Mouse (Mus musculus): Measurements from ENCODE around the gene Olfr487. TPM values are rescaled to one million over a fixed set of nuclear protein-coding genes. Genes with fewer than 3 reads are reported as not detected.
"Not testable (repeated sequence)": the region's sequence is repeated elsewhere in the genome, so short reads cannot be mapped to it uniquely, and the experiment has no call there.

The Olfr487 gene
- not detected in 2 replicates for polyA plus RNA-seq (2015; fragmentation: Nextera tagmentation; extraction: Ambion mirVana)

DNA sequence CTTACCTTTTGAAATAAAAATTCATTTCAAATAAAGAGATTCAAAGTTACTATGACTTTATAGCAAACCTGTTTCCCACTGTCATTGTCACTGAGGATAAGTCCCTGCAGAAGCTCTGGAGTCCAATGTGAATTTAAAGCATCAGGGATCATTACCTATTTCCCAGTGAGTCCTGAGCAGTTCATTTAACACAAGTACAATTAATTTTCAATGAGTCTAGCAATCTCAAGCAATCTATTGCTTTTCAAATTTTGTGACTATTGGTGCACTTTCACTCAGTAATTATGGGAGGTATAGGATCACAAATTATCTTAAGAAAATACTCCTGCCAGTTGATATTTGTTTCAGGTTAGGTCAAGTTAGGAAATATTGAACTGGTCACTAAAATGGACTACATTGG, at the start of gene Olfr487:
TSS of gene Olfr487 (minus strand) at position 101 of the 400 bp plus-strand sequence.
- not testable (repeated sequence) for H3K27ac ChIP-seq (ENCODE audit: low read length); H3K4me1 ChIP-seq (ENCODE audit: insufficient read depth, low read length); H3K36me3 ChIP-seq (ENCODE audit: insufficient read depth, low read length); H3K27me3 ChIP-seq (ENCODE audit: insufficient read depth, low read length); H3K4me3 ChIP-seq (ENCODE audit: low read length); H3K9me3 ChIP-seq (ENCODE audit: low read length); ATAC-seq (ENCODE audit: low FRiP score, low TSS enrichment); H3K4me2 ChIP-seq (replicated peaks; ENCODE audit: low read depth, low read length); H3K9ac ChIP-seq (replicated peaks; ENCODE audit: low read length)

DNA sequence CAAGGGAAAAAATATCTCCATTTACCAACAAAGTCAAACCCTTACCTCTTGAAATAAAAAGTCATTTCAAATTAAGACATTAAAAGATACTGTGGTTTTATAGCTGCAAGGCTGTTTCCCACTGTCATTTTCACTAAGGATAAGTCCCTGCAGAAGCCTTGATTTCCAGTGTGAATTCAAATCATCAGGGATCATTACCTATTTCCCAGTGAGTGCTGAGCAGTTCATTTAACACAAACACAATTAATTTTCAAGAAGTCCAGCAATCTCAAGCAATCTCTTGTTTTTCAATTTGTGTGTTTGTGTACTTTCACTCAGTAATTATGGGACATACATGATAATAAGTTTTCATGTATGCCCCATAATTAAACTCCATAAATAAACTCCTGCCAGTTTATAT, 43.8 kb upstream of the Olfr487 start, which contains the start of gene Olfr488:
TSS of gene Olfr488 (minus strand) at position 101 of the 400 bp plus-strand sequence.
- no peaks in the 10 kb centered on the region for H3K4me1 ChIP-seq (ENCODE audit: insufficient read depth, low read length)
- no peak within 1 kb of the TSS for H3K9ac ChIP-seq (replicated peaks; ENCODE audit: low read length)
- no peak within 1 kb of the TSS for H3K4me3 ChIP-seq (ENCODE audit: low read length)
- no peak for ATAC-seq (ENCODE audit: low FRiP score, low TSS enrichment)
- no peaks in the 10 kb centered on the region for H3K9me3 ChIP-seq (ENCODE audit: low read length)
- H3K36me3 ChIP-seq (ENCODE audit: insufficient read depth, low read length): no peaks in the 10 kb centered on the region
- H3K27ac ChIP-seq (ENCODE audit: low read length): no peak within 1 kb of the TSS
- H3K27me3 ChIP-seq (ENCODE audit: insufficient read depth, low read length): no peaks in the 10 kb centered on the region
- H3K4me2 ChIP-seq (replicated peaks; ENCODE audit: low read depth, low read length): no peak within 1 kb of the TSS

GRCm38 (mm10) chr7:108233551-108233950, 19.1 kb upstream of the Olfr487 start:
- ATAC-seq (ENCODE audit: low FRiP score, low TSS enrichment): no peak
- WGBS: 76% methylated on average over 3 of the region's 3 CpGs
- Histone ChIP-seq H3K27ac (ENCODE audit: low read length) (no peak overlapping the region), H3K9ac (replicated peaks; ENCODE audit: low read length) (no peak overlapping the region), H3K27me3 (ENCODE audit: insufficient read depth, low read length) (no peaks in the 10 kb centered on the region), H3K9me3 (ENCODE audit: low read length) (no peaks in the 10 kb centered on the region), H3K4me3 (ENCODE audit: low read length) (no peak overlapping the region), H3K4me2 (replicated peaks; ENCODE audit: low read depth, low read length) (no peak overlapping the region), H3K36me3 (ENCODE audit: insufficient read depth, low read length) (no peaks in the 10 kb centered on the region), H3K4me1 (ENCODE audit: insufficient read depth, low read length) (no peaks in the 10 kb centered on the region)

DNA sequence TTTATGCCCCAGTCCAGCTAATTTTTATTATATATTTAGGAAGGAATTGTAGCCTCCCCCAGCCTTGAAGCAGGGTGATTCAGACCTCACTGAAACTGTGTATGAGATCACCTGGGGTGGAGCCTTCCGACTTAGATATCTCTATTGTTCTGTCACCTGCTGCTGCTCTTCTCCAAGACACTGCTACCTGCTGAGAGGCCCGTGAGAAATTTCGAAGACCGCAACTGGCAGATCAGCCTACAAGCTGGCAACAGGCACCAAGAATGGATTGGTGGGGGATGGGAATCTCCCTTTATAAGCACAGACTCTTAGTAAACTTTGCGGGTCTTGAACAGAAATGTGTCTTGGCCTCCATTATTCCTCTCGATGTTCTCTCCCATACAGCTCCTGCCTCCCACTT, 17.5 kb downstream of the Olfr487 start:
- Histone ChIP-seq H3K4me3 (ENCODE audit: low read length) (no peak overlapping the region), H3K36me3 (ENCODE audit: insufficient read depth, low read length) (no peaks in the 10 kb centered on the region), H3K4me2 (replicated peaks; ENCODE audit: low read depth, low read length) (no peak overlapping the region), H3K4me1 (ENCODE audit: insufficient read depth, low read length) (no peaks in the 10 kb centered on the region), H3K9ac (replicated peaks; ENCODE audit: low read length) (no peak overlapping the region), H3K27ac (ENCODE audit: low read length) (no peak overlapping the region), H3K27me3 (ENCODE audit: insufficient read depth, low read length) (no peaks in the 10 kb centered on the region), H3K9me3 (ENCODE audit: low read length) (no peaks in the 10 kb centered on the region)
- no peak for ATAC-seq (ENCODE audit: low FRiP score, low TSS enrichment)
- 66% methylated on average over 6 of the region's 6 CpGs for WGBS

DNA sequence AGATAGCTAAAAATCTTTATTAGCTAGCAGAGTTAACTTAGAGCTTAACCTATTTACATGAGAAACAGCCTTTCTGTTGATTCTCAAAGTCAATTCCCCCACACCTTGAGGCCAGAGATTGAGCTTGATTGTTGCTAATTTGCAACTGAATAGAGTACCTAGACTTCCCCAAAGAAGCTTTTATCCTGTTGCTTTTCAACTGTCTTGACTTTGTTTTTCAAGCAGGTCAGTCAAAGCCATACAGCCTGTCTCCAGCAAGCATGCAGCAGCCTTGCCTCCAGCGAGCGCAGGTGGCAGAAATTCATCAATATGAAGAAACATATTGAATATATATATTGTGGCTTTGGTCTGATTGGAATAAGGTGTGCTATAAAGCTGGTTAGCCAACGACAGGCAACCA, 18.1 kb downstream of the Olfr487 start:
- H3K4me2 ChIP-seq (replicated peaks; ENCODE audit: low read depth, low read length); H3K9ac ChIP-seq (replicated peaks; ENCODE audit: low read length); H3K4me3 ChIP-seq (ENCODE audit: low read length); H3K4me1 ChIP-seq (ENCODE audit: insufficient read depth, low read length); H3K27me3 ChIP-seq (ENCODE audit: insufficient read depth, low read length); H3K36me3 ChIP-seq (ENCODE audit: insufficient read depth, low read length); H3K27ac ChIP-seq (ENCODE audit: low read length); H3K9me3 ChIP-seq (ENCODE audit: low read length); ATAC-seq (ENCODE audit: low FRiP score, low TSS enrichment): not testable (repeated sequence)
- WGBS: 58% methylated on average over 3 of the region's 3 CpGs

DNA sequence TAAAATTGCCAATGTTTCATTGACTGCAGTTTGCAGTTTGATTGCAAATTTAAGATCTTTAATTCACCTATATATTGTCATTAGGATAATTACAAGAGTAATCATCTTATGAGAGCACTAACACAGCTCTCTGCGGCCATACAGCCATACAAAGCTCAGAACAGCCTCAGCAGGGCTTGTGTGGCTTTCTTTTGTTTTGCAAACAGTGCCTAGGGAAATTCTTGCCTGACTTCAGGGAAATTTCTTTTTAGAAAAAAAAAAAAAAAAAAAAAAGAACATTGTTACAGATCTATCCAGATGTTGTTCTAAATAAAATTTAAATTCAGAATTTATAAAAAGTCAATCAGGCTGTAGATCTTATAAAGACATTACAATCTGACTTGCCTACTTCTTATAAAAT, 21.7 kb downstream of the Olfr487 start:
- WGBS: 65% methylated on average over 1 of the region's 1 CpGs

DNA sequence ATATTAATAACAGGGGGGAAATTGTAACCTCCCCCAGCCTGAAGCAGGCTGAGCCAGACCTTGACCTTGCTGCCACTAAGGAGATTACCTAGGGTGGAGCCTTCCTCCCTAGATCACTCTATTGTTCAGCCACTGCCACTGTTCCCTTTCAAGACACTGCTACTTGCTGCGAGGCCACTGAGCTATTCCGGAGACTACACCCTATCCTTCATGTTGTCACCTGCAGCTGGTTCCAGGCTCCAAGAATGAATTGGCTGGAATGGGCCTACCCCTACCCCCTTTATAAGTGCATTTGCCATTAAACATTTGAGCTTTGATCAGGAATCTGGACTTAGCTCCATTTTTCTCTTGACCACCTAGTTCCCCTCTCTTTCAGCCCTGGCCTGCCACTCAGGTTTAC, 23.2 kb downstream of the Olfr487 start:
- H3K4me1 ChIP-seq (ENCODE audit: insufficient read depth, low read length); H3K4me3 ChIP-seq (ENCODE audit: low read length); H3K27me3 ChIP-seq (ENCODE audit: insufficient read depth, low read length); H3K9ac ChIP-seq (replicated peaks; ENCODE audit: low read length); H3K27ac ChIP-seq (ENCODE audit: low read length); H3K4me2 ChIP-seq (replicated peaks; ENCODE audit: low read depth, low read length); ATAC-seq (ENCODE audit: low FRiP score, low TSS enrichment); H3K36me3 ChIP-seq (ENCODE audit: insufficient read depth, low read length); H3K9me3 ChIP-seq (ENCODE audit: low read length): not testable (repeated sequence)
- WGBS: 50% methylated on average over 2 of the region's 2 CpGs

More for the DNA sequence above, 21.7 kb downstream of the Olfr487 start:
- H3K27me3 ChIP-seq (ENCODE audit: insufficient read depth, low read length); H3K4me2 ChIP-seq (replicated peaks; ENCODE audit: low read depth, low read length); H3K9ac ChIP-seq (replicated peaks; ENCODE audit: low read length); H3K4me1 ChIP-seq (ENCODE audit: insufficient read depth, low read length); H3K36me3 ChIP-seq (ENCODE audit: insufficient read depth, low read length); H3K4me3 ChIP-seq (ENCODE audit: low read length); ATAC-seq (ENCODE audit: low FRiP score, low TSS enrichment); H3K9me3 ChIP-seq (ENCODE audit: low read length); H3K27ac ChIP-seq (ENCODE audit: low read length): not testable (repeated sequence)

DNA sequence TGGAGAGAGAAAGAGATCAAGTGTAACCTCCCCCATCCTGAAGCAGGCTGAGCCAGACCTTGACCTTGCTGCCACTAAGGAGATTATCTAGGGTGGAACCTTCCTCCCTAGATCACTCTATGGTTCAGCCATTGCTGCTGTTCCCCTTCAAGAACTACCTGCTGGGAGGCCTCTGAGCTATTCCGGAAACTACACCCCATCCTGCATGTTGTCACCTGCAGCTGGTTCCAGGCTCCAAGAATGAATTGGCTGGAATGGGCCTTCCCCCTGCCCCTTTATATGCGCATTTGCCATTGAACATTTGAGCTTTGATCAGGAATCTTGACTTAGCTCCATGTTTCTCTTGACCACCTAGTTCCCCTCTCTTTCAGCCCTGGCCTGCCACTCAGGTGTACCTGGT, 29.2 kb downstream of the Olfr487 start:
- not testable (repeated sequence) for ATAC-seq (ENCODE audit: low FRiP score, low TSS enrichment); H3K36me3 ChIP-seq (ENCODE audit: insufficient read depth, low read length)
- 85% methylated on average over 2 of the region's 2 CpGs for WGBS

GRCm38 (mm10) chr7:108184401-108184800, 30.0 kb downstream of the Olfr487 start:
- H3K4me1 ChIP-seq (ENCODE audit: insufficient read depth, low read length); H3K4me2 ChIP-seq (replicated peaks; ENCODE audit: low read depth, low read length); ATAC-seq (ENCODE audit: low FRiP score, low TSS enrichment); H3K36me3 ChIP-seq (ENCODE audit: insufficient read depth, low read length); H3K9ac ChIP-seq (replicated peaks; ENCODE audit: low read length); H3K9me3 ChIP-seq (ENCODE audit: low read length); H3K27me3 ChIP-seq (ENCODE audit: insufficient read depth, low read length); H3K4me3 ChIP-seq (ENCODE audit: low read length); H3K27ac ChIP-seq (ENCODE audit: low read length): not testable (repeated sequence)
- WGBS: 82% methylated on average over 3 of the region's 3 CpGs

More for the DNA sequence above, 29.2 kb downstream of the Olfr487 start:
- not testable (repeated sequence) for H3K9ac ChIP-seq (replicated peaks; ENCODE audit: low read length); H3K4me3 ChIP-seq (ENCODE audit: low read length); H3K9me3 ChIP-seq (ENCODE audit: low read length); H3K27me3 ChIP-seq (ENCODE audit: insufficient read depth, low read length); H3K27ac ChIP-seq (ENCODE audit: low read length); H3K4me2 ChIP-seq (replicated peaks; ENCODE audit: low read depth, low read length); H3K4me1 ChIP-seq (ENCODE audit: insufficient read depth, low read length)

GRCm38 (mm10) chr7:108172642-108173041, 41.8 kb downstream of the Olfr487 start, which contains the start of gene Olfr486:
TSS of gene Olfr486 (minus strand) at chr7:108172742.
- H3K27ac ChIP-seq (ENCODE audit: low read length); H3K4me3 ChIP-seq (ENCODE audit: low read length); H3K4me1 ChIP-seq (ENCODE audit: insufficient read depth, low read length); H3K9ac ChIP-seq (replicated peaks; ENCODE audit: low read length); H3K4me2 ChIP-seq (replicated peaks; ENCODE audit: low read depth, low read length); H3K9me3 ChIP-seq (ENCODE audit: low read length); H3K36me3 ChIP-seq (ENCODE audit: insufficient read depth, low read length); ATAC-seq (ENCODE audit: low FRiP score, low TSS enrichment); H3K27me3 ChIP-seq (ENCODE audit: insufficient read depth, low read length): not testable (repeated sequence)
- 83% methylated on average over 1 of the region's 1 CpGs for WGBS

DNA sequence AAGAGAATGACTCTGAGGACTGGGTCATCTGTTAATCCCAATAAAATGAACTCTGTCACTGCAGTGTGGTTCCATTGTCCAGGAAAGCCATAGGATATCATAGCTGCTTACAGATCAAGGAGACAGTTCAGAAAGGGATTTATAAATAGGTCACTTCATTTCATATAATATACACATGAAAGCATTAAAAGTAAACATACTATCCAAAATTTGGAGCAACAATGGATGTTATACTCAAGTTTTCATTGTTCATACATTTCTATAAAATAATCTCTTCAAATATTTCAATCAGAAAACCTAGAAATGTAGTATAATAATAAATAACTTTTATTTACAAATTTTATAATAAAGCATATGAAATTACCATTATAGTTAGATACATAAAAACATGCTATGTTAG, 54.7 kb downstream of the Olfr487 start, which contains the start of gene Olfr485:
TSS of gene Olfr485 (minus strand) at position 101 of the 400 bp plus-strand sequence.
- Histone ChIP-seq H3K4me1 (ENCODE audit: insufficient read depth, low read length) (no peaks in the 10 kb centered on the region), H3K9ac (replicated peaks; ENCODE audit: low read length) (no peak within 1 kb of the TSS), H3K4me2 (replicated peaks; ENCODE audit: low read depth, low read length) (no peak within 1 kb of the TSS), H3K4me3 (ENCODE audit: low read length) (no peak within 1 kb of the TSS), H3K27ac (ENCODE audit: low read length) (no peak within 1 kb of the TSS), H3K27me3 (ENCODE audit: insufficient read depth, low read length) (no peaks in the 10 kb centered on the region), H3K36me3 (ENCODE audit: insufficient read depth, low read length) (no peaks in the 10 kb centered on the region), H3K9me3 (ENCODE audit: low read length) (no peaks in the 10 kb centered on the region)
- ATAC-seq (ENCODE audit: low FRiP score, low TSS enrichment): no peak
